Mouse (Mus musculus) brown adipose tissue, adult 24 weeks (tissue): ENCODE results near the gene Tagln2. TPM values are rescaled to one million over a fixed set of nuclear protein-coding genes. Genes with fewer than 3 reads are reported as not detected.

ENCODE experiments used
- H3K27ac ChIP-seq: fragments of 200-500 bp; replicated peaks from 2 replicates; pipeline ENCODE4 v1.5.1; 2012; ENCODE audit warnings: low read depth, mild to moderate bottlenecking, low read length
- H3K4me1 ChIP-seq: fragments of 200-500 bp; 2 replicates; pipeline ENCODE4 v1.6.1; 2012; ENCODE audit warnings: low read length, mixed read lengths; ENCODE audit not compliant: control insufficient read depth, insufficient read depth, insufficient read length
- H3K4me3 ChIP-seq: fragments of 200-500 bp; 2 replicates; pipeline ENCODE4 v1.5.1; 2012; ENCODE audit warnings: low read depth, mild to moderate bottlenecking, low read length, moderate library complexity; ENCODE audit not compliant: insufficient read depth
- polyA plus RNA-seq: library from polyadenylated mRNA; stranded (reverse); fragments of >200 nt; gene quantifications from 2 replicates; pipeline ENCODE4 v1.2.4, GENCODE M21; 2012; ENCODE audit not compliant: missing spikeins, insufficient read depth, insufficient read length

Gene Tagln2
- polyA plus RNA-seq, 1 experiment = 29.3 TPM

- Histone ChIP-seq H3K27ac (peak overlapping the region; percentile 69), H3K4me1 (peaks cover 28% of the 10 kb centered on the region), H3K4me3 (no peak overlapping the region)
Measured at GRCm38 (mm10) chr1:172522524-172522923, 22.7 kb downstream of the Tagln2 start.

DNA sequence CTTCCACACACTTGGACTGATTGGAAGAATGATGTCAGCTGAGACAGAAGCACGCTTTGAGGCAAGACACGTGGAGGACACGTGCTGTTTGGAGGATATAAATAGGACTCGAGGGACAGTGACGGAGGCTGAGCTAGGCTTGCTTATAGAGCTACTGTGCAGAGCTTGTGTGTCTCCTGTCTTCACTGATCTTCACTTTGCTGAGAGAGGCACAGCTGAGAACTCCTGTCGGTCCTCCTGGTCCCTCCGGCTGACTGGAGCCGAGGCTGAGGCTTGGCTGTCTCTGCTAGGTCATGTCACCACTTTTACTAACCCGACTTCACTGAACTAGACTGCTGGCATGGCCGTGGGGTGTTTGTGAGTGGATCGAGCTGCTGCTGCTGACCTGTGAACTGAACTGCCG, 23.9 kb downstream of the Tagln2 start:
- Histone ChIP-seq H3K4me3 (no peak overlapping the region), H3K27ac (peak overlapping the region; percentile 19), H3K4me1 (peaks cover 28% of the 10 kb centered on the region)

GRCm38 (mm10) chr1:172525027-172525764, 25.3 kb downstream of the Tagln2 start:
- Histone ChIP-seq H3K27ac (peak overlapping the region; percentile 95), H3K4me1 (peaks cover 21% of the 10 kb centered on the region), H3K4me3 (peak overlapping the region; percentile 6; the same call in 1 of the 2 replicates)

DNA sequence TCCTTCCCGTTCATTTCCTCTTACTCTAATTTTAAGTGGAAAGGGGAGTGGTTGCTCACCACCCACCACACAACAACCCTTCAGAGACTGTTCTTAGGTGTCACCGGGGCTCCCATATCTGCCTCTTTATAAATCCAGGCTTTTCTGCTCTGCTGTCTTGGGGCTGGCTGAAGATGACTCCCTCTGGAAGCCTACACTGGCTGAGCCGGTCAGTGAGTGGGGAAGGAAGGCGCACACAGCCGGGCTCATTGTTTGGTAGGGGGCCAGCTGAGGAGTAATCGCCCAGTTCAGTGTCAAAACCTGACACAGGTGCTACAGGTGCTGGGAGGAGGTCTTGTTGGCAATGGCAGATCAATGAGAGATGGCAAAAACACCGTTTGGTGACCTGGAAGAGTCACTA, 26.1 kb downstream of the Tagln2 start:
- Histone ChIP-seq H3K4me3 (peak overlapping the region; percentile 59), H3K27ac (peak overlapping the region; percentile 95), H3K4me1 (peaks cover 21% of the 10 kb centered on the region)

GRCm38 (mm10) chr1:172526380-172527081, 26.7 kb downstream of the Tagln2 start:
- H3K27ac ChIP-seq = peak overlapping the region; percentile 95
- H3K4me1 ChIP-seq = peaks cover 21% of the 10 kb centered on the region
- H3K4me3 ChIP-seq = peak overlapping the region; percentile 59

GRCm38 (mm10) chr1:172527431-172527830, 27.6 kb downstream of the Tagln2 start:
- Histone ChIP-seq H3K4me1 (peaks cover 17% of the 10 kb centered on the region), H3K27ac (peak overlapping the region; percentile 95; the same call in 1 of the 2 replicates), H3K4me3 (no peak overlapping the region)

GRCm38 (mm10) chr1:172528701-172529100, 28.9 kb downstream of the Tagln2 start:
- H3K4me1 ChIP-seq = peaks cover 11% of the 10 kb centered on the region
- H3K4me3 ChIP-seq = no peak overlapping the region
- no peak overlapping the region for H3K27ac ChIP-seq

DNA sequence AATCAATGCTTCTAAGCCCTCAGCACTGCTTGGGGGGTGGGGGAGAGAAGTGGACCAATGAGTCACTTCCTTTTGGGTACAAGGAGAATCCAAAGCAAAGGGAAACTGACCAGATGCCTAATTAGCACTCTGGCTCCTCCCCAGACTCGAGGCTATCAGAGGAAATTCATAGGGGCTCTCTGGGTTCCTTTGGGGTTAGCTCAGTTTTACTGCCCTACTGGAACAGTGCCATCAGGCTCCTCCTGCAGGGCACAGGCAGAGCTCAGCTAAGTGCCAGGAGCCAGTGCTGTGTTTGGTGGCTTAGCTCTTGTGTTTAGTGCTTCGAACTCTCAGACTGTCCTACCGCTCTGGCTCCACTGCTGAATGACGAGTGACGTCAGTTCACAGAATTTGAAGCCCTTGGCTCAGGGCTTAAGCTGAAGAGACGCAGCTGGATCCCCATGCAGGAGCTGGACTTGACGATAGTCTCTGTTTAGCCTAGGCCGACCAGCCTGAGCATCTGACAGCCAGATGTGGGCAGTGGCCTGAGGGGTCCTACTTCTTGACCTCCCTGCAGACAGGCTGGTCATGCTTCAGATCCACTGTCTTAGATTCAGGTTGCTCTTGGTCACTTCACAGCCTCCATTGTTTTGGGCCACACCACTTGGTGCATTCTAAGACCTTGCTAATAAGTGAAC, 30.8 kb downstream of the Tagln2 start:
- no peak overlapping the region for H3K27ac ChIP-seq
- no peak overlapping the region for H3K4me3 ChIP-seq
- H3K4me1 ChIP-seq = peaks cover 5% of the 10 kb centered on the region

DNA sequence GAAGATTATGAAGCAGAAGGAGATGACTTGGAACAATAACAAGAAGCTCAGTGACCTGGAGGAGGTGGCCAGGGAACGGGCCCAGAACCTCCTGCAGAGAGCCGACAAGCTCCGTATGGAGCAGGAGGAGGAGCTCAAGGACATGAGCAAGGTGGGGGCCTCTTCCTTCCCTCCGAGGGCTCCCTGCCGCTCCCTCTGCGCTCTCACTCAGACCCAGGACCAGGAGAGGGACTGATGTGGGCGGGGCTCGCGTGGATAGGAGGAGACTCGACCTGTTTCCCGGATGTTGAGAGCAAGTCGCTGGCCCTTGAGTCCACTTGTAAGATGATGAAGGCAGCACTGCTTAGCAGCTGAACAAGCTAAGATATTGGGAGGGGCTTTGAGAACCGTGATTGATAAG, 32.7 kb downstream of the Tagln2 start:
- H3K4me1 ChIP-seq = no peaks in the 10 kb centered on the region
- H3K27ac ChIP-seq = no peak overlapping the region
- H3K4me3 ChIP-seq = no peak overlapping the region

DNA sequence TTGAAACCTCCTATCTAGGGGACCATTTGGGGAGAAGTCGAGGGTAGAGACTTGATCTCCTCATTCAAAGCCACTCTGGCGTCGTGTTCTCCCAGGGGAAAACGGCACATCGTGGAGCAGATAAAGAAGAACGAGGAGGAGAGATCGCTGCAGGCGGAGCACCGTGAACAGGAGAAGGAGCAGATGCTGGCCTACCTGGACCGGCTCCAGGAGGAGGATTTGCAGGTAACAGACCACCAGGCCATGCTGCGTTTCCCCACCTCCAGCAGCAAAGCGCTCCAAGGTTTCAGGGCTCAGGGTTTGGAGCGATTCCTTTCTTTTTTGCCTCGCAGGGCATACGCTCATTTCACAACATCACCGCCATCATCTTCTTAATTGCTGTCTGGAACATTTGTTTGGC, 35.3 kb downstream of the Tagln2 start:
- Histone ChIP-seq H3K4me3 (no peak overlapping the region), H3K27ac (no peak overlapping the region), H3K4me1 (no peaks in the 10 kb centered on the region)

GRCm38 (mm10) chr1:172539827-172540226, 40.0 kb downstream of the Tagln2 start:
- Histone ChIP-seq H3K27ac (no peak overlapping the region), H3K4me3 (no peak overlapping the region), H3K4me1 (no peaks in the 10 kb centered on the region)

GRCm38 (mm10) chr1:172540283-172540820, 40.5 kb downstream of the Tagln2 start:
- no peak overlapping the region for H3K4me3 ChIP-seq
- H3K4me1 ChIP-seq = no peaks in the 10 kb centered on the region
- H3K27ac ChIP-seq = no peak overlapping the region

DNA sequence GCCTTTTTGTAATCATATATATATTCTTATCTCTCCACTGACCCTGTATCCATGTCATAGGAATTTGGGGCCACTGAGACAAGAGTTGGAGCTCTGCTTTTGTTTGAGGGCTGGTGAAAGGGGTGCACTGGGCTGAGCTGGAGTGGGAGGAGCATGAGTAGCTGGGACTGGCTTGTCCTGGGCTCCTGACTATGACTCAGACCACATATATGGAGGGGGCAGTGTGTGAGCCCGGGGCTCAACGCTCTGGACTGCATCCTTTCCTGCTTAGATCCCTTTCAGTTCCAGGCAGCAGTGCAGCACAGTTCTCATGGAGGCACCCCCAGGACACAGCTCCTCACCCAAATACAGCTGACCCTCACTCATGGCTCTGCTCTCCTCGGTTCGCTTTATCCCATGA, 46.2 kb downstream of the Tagln2 start:
- no peak overlapping the region for H3K27ac ChIP-seq
- H3K4me1 ChIP-seq = peaks cover 4% of the 10 kb centered on the region
- no peak overlapping the region for H3K4me3 ChIP-seq

GRCm38 (mm10) chr1:172548501-172548900, 48.7 kb downstream of the Tagln2 start:
- Histone ChIP-seq H3K4me1 (peaks cover 16% of the 10 kb centered on the region), H3K27ac (no peak overlapping the region)

DNA sequence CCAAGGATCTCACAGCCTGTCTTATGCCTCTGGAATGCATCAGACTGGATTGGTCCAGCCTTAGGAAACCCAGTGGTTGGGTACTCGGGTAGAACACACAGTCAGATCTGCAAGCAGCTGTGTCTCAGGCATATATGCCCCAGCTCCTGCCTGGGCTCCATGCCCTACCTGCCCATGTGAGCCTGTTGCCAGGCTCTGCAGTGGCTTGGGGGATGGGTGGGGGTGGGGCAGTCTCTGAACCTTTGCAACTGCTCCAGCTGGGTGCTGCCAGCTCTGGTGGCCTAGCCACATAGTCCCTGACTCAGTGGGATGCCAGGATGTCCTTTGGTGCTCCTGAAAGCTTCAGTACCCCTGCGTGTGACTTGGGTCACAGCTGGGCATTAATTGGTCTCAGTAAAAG, 49.5 kb downstream of the Tagln2 start:
- 0 out of 2 replicates have a peak overlapping the region, but pooled peaks have one; percentile 50 for H3K4me3 ChIP-seq
- H3K27ac ChIP-seq = no peak overlapping the region
- H3K4me1 ChIP-seq = peaks cover 16% of the 10 kb centered on the region

More at GRCm38 (mm10) chr1:172548501-172548900, 48.7 kb downstream of the Tagln2 start:
- no peak overlapping the region for H3K4me3 ChIP-seq
